ENCODE assay signal across 31 mouse cellular contexts in the genomic region with DNA sequence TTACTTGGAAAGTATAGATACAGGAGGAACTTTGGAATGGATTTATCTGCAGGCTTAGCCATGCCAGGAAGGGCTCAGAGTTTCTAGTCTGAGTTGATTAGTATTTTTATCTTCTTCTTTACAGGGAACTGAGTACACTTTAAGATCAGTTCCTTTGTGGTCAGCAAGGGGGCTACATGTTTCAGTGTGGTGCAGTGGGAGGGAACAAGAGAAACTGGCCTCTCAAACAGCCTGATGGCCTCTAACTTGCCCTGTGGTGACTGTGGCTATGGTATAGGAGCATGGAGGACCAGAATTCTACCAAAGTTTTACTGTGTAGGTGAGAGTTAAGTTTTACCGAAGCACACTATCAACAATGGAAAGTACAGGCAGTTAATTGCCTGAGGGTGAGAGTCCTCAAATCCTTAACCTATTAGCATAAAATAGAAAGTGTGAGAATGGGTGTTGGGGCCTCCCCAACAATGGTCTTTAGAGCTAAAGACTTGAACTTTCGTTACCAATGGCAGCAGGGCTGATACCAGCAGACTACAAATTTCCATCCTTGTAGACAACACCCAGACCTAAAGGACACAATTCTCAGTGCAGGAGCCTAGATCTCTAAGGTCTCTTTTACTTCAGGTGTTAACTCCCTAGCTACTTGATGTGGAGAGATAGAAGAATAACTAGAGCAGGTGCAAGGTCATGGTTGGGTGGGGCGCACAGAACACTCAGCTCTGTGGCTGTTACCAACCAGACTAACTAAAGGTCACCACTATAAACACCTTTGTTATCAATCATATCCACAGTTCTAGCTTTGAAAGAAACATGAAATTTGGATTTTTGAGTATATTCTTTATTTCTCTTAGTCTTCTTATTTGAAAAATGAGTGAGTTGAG. TPM values are rescaled to one million over a fixed set of nuclear protein-coding genes. Genes with fewer than 3 reads are reported as not detected.
DNase-seq lines count a peak whose midpoint lies in the region; ATAC-seq and TF ChIP-seq lines count a peak whose summit lies in the region.
"Had no signal": no experiment of that assay in that cellular context is flagged by ENCODE, and none has a peak within 500 bp of the region (broad histone marks: within the 10 kb centered on the region; RNA-seq: fewer than 3 reads in every experiment).

No protein-coding gene starts in this region.

- TF ChIP-seq CTCF in cerebellum, adult 2 months (IDR thresholded peaks at IDR 0.05; ENCODE audit: borderline replicate concordance, insufficient read depth, low read depth, low read length) = no peak

- no peak overlapping the region for H3K9ac ChIP-seq in midbrain, embryonic 11.5 days (ENCODE audit: low read length)
- H3K9ac ChIP-seq: embryonic facial prominence, embryonic 15.5 days; forebrain, embryonic 15.5 days; heart, embryonic 15.5 days; limb, embryonic 12.5 days; liver, postnatal 0 days had no signal

- no peaks in the 10 kb centered on the region for H3K4me1 ChIP-seq in cerebellum, adult 2 months (ENCODE audit: control insufficient read depth, insufficient read depth, low read length)
- H3K4me1 ChIP-seq in midbrain, embryonic 11.5 days (ENCODE audit: control insufficient read depth, insufficient read depth, low read length) = no peaks in the 10 kb centered on the region
- H3K4me1 ChIP-seq: embryonic facial prominence, embryonic 15.5 days; forebrain, embryonic 15.5 days; limb, embryonic 12.5 days had no signal

- H3K36me3 ChIP-seq in midbrain, embryonic 11.5 days (ENCODE audit: control insufficient read depth, insufficient read depth, low read length) = no peaks in the 10 kb centered on the region
- H3K36me3 ChIP-seq: embryonic facial prominence, embryonic 15.5 days; forebrain, embryonic 15.5 days; G1E; heart, embryonic 15.5 days; limb, embryonic 12.5 days had no signal

- no peak overlapping the region for H3K4me3 ChIP-seq in cerebellum, adult 2 months (replicated peaks; ENCODE audit: insufficient read depth, low read depth, low read length)
- no peak overlapping the region for H3K4me3 ChIP-seq in midbrain, embryonic 11.5 days (ENCODE audit: low read depth, low read length)
- H3K4me3 ChIP-seq: embryonic facial prominence, embryonic 15.5 days; forebrain, embryonic 15.5 days; heart, embryonic 15.5 days; limb, embryonic 12.5 days; megakaryocyte, embryonic 14.5 days had no signal

- ATAC-seq in CD4-positive, CD25-positive, alpha-beta regulatory T cell, adult 4 months = peak; percentile 42
- ATAC-seq in hematopoietic stem cell, adult 5-6 weeks (replicated peaks in 1 of 2; ENCODE audit: insufficient read depth in 1 of 2, low FRiP score in 2 of 2, low TSS enrichment in 1 of 2, low read depth in 1 of 2, poor library complexity in 2 of 2, severe bottlenecking in 2 of 2) = peak; percentile 68 to 79
- ATAC-seq in megakaryocyte, adult 5-6 weeks (ENCODE audit: poor library complexity, severe bottlenecking) = peak; percentile 51
- no peak for ATAC-seq in midbrain, embryonic 11.5 days (ENCODE audit: low FRiP score)
- ATAC-seq: forebrain, embryonic 15.5 days; hindbrain, embryonic 16.5 days; liver, postnatal 0 days; midbrain, embryonic 16.5 days; Patski had no signal

- DNase-seq in A20 (ENCODE audit: low read depth, low spot score) = peak; percentile 80
- no peak for DNase-seq in adrenal gland, postnatal 10 days
- no peak for DNase-seq in cerebellum, adult 2 months
- DNase-seq in midbrain, embryonic 11.5 days (ENCODE audit: low spot score, missing footprints) = no peak
- DNase-seq: adrenal gland, adult 2 months; cerebellum, adult 18-20 months; cerebellum, postnatal 36 days; gastrocnemius, postnatal 14 days; heart, postnatal 4 days; kidney, adult 2 months; kidney, postnatal 10 days; liver, postnatal 0 days; lung, postnatal 10 days had no signal

- H3K9me3 ChIP-seq in midbrain, embryonic 11.5 days (ENCODE audit: control insufficient read depth, low read length) = no peaks in the 10 kb centered on the region
- H3K9me3 ChIP-seq: embryonic facial prominence, embryonic 15.5 days; forebrain, embryonic 15.5 days; G1E; heart, embryonic 15.5 days; limb, embryonic 12.5 days; megakaryocyte, embryonic 14.5 days had no signal

- TF ChIP-seq POLR2A in cerebellum, adult 2 months (IDR thresholded peaks at IDR 0.05; ENCODE audit: borderline replicate concordance, insufficient read depth, low read length) = no peak

- H3K27me3 ChIP-seq in cerebellum, adult 2 months (ENCODE audit: control insufficient read depth, insufficient read depth, low read length) = no peaks in the 10 kb centered on the region
- H3K27me3 ChIP-seq in midbrain, embryonic 11.5 days (ENCODE audit: control insufficient read depth, insufficient read depth, low read length) = no peaks in the 10 kb centered on the region
- H3K27me3 ChIP-seq: embryonic facial prominence, embryonic 15.5 days; forebrain, embryonic 15.5 days; heart, embryonic 15.5 days; limb, embryonic 12.5 days; megakaryocyte, embryonic 14.5 days had no signal

- no peak overlapping the region for H3K4me2 ChIP-seq in midbrain, embryonic 11.5 days
- H3K4me2 ChIP-seq: embryonic facial prominence, embryonic 15.5 days; forebrain, embryonic 15.5 days; heart, embryonic 15.5 days; limb, embryonic 12.5 days; liver, embryonic 11.5 days had no signal

- H3K27ac ChIP-seq in cerebellum, adult 2 months (ENCODE audit: insufficient read depth, low read length) = no peak overlapping the region
- H3K27ac ChIP-seq in midbrain, embryonic 11.5 days (ENCODE audit: low read depth, low read length) = no peak overlapping the region
- H3K27ac ChIP-seq: embryonic facial prominence, embryonic 15.5 days; forebrain, embryonic 15.5 days; heart, embryonic 15.5 days; limb, embryonic 12.5 days had no signal

- 90% methylated on average over 3 of the region's 3 CpGs for WGBS in cerebellum, adult 2 months
- 83% methylated on average over 3 of the region's 3 CpGs for WGBS in midbrain, embryonic 11.5 days

RNA-seq across cellular contexts. Expression of a gene that starts 10.0 kb away (rescaled TPM):
- polyA plus RNA-seq in CD4-positive, CD25-positive, alpha-beta regulatory T cell, adult 4 months (2017; shearing (Covaris generic)) = 10 to 100 TPM; 35.4 to 55.3 TPM
- total RNA-seq in hematopoietic stem cell, adult 5-6 weeks (2017) = not detected in 2 replicates
- 1.8 and 3.1 TPM in 2 replicates for total RNA-seq in megakaryocyte, adult 5-6 weeks (2015)
- total RNA-seq in megakaryocyte, adult 5-6 weeks (2017) = 4.2 and 6.7 TPM in 2 replicates
- not detected for total RNA-seq in adrenal gland, postnatal 10 days (2021)
- polyA plus RNA-seq in cerebellum, adult 2 months (2012; rRNA removed) = 0.06 TPM in 1 of 2 replicates, not detected in the other
- 0.10 TPM in 1 of 2 replicates, not detected in the other for polyA plus RNA-seq in midbrain, embryonic 11.5 days (2014; fragmentation: Nextera tagmentation; extraction: Ambion mirVana)
- total RNA-seq: adrenal gland, adult 2 months; gastrocnemius, postnatal 14 days; heart, adult 8-10 months; heart, postnatal 4 days; layer of hippocampus, postnatal 14 days; left cerebral cortex, postnatal 10 days had no signal
- polyA plus RNA-seq: adrenal gland, adult 2 months; G1E; heart, embryonic 15.5 days; hindbrain, embryonic 16.5 days; limb, embryonic 12.5 days; liver, embryonic 11.5 days; liver, postnatal 0 days; neural tube, embryonic 14.5 days; Patski had no signal

RNA-seq across cellular contexts. Expression of a gene that starts 18.9 kb away (rescaled TPM):
- polyA plus RNA-seq in CD4-positive, CD25-positive, alpha-beta regulatory T cell, adult 4 months (2017; shearing (Covaris generic)) = 100 to 1,000 TPM; 201 to 243 TPM
- total RNA-seq in hematopoietic stem cell, adult 5-6 weeks (2017) = 22.6 and 58.0 TPM in 2 replicates
- 65.0 and 74.3 TPM in 2 replicates for total RNA-seq in megakaryocyte, adult 5-6 weeks (2015)
- total RNA-seq in megakaryocyte, adult 5-6 weeks (2017) = 16.9 and 25.2 TPM in 2 replicates
- total RNA-seq in adrenal gland, postnatal 10 days (2021) = 10 to 100 TPM; 65.5 to 80.0 TPM
- polyA plus RNA-seq in cerebellum, adult 2 months (2012; rRNA removed) = 134 and 137 TPM in 2 replicates
- polyA plus RNA-seq in midbrain, embryonic 11.5 days (2014; fragmentation: Nextera tagmentation; extraction: Ambion mirVana) = 125 and 137 TPM in 2 replicates

RNA-seq across cellular contexts. Expression of a gene that starts 38.7 kb away (rescaled TPM):
- 10 to 100 TPM; 48.3 to 55.6 TPM for polyA plus RNA-seq in CD4-positive, CD25-positive, alpha-beta regulatory T cell, adult 4 months (2017; shearing (Covaris generic))
- 18.3 and 38.5 TPM in 2 replicates for total RNA-seq in hematopoietic stem cell, adult 5-6 weeks (2017)
- total RNA-seq in megakaryocyte, adult 5-6 weeks (2015) = 36.6 and 50.8 TPM in 2 replicates
- total RNA-seq in megakaryocyte, adult 5-6 weeks (2017) = 17.7 and 25.5 TPM in 2 replicates
- total RNA-seq in adrenal gland, postnatal 10 days (2021) = 10 to 100 TPM; 33.6 to 36.4 TPM
- polyA plus RNA-seq in cerebellum, adult 2 months (2012; rRNA removed) = 40.9 and 44.4 TPM in 2 replicates
- 16.7 and 17.6 TPM in 2 replicates for polyA plus RNA-seq in midbrain, embryonic 11.5 days (2014; fragmentation: Nextera tagmentation; extraction: Ambion mirVana)

RNA-seq across cellular contexts. Expression of a gene that starts 54.1 kb away (rescaled TPM):
- polyA plus RNA-seq in CD4-positive, CD25-positive, alpha-beta regulatory T cell, adult 4 months (2017; shearing (Covaris generic)) = under 1 TPM; 0.28 to 0.61 TPM
- not detected in 2 replicates for total RNA-seq in hematopoietic stem cell, adult 5-6 weeks (2017)
- not detected in 2 replicates for total RNA-seq in megakaryocyte, adult 5-6 weeks (2015)
- total RNA-seq in megakaryocyte, adult 5-6 weeks (2017) = not detected in 2 replicates
- total RNA-seq in adrenal gland, postnatal 10 days (2021) = not detected
- not detected in 2 replicates for polyA plus RNA-seq in cerebellum, adult 2 months (2012; rRNA removed)
- not detected in 2 replicates for polyA plus RNA-seq in midbrain, embryonic 11.5 days (2014; fragmentation: Nextera tagmentation; extraction: Ambion mirVana)
- total RNA-seq: adrenal gland, adult 2 months; G1E; gastrocnemius, postnatal 14 days; heart, adult 8-10 months; heart, postnatal 4 days; layer of hippocampus, postnatal 14 days; left cerebral cortex, postnatal 10 days had no signal
- polyA plus RNA-seq: adrenal gland, adult 2 months; embryonic facial prominence, embryonic 15.5 days; forebrain, embryonic 15.5 days; G1E; heart, embryonic 15.5 days; hindbrain, embryonic 16.5 days; kidney, adult 2 months; limb, embryonic 12.5 days; liver, embryonic 11.5 days; liver, postnatal 0 days; midbrain, embryonic 16.5 days; neural tube, embryonic 14.5 days; Patski; urinary bladder, adult 2 months had no signal
